Mouse (Mus musculus): ENCODE measurements around the gene Tesmin.

The Tesmin gene

DNA sequence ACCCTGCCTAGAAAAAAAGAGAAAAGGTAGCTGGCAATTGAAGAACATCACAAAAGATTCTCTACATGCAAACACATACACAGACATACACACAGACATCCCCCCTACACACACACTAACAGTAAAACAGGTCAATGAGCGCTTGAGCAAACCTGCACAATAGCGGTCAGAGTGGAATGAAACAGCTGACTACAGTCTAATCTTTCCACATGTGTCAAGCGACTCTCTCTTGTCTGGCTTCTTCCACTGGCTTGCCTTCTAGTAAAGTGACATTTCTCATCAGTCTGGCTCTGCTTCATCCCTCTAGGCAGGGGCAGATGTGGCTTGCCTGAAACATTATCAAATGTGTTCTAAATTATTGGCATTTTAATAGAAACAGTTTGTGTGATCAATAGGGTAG lies 5.6 kb downstream of the Tesmin start:
- DNase-seq, result no peak

DNA sequence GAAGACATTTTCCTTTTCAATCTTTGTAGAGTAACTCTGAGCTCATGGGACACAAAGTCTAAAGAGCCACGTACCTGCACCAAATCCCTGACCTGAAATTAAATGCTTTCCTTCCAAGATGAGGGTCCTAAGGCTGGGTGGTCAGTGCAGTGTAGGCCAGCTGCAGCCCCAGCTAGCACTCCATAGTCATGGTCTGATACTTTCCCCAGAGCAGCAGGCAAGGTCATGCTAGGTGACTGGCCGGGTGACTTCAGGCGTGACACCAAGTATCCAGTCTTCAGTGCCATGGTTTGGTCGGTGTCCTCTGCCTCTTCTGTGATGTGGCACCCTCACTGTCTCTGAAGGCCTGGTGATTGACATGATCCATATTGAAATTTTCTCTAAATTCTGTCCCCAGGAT lies 11.4 kb downstream of the Tesmin start:
- no peak for DNase-seq

DNA sequence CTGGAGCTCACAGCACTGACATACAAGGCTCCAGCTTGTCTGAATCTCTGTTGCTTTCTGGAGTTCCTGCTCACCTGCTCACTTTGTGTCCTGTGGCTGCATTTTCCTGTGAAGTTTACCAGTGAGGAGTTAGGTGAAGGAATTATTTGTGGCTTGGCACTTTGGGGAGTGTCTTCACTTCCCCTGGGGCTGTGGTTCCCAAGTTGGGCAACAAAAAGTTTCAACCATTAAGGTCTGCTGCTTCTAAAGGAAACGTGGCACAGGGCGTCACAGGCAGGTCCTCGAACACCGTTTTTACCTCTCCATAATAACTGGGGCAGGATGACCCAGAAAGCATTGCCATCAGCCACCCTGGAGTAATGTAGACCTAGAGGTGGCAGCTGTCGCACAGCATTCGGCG lies 12.8 kb downstream of the Tesmin start:
- DNase-seq, result no peak

DNA sequence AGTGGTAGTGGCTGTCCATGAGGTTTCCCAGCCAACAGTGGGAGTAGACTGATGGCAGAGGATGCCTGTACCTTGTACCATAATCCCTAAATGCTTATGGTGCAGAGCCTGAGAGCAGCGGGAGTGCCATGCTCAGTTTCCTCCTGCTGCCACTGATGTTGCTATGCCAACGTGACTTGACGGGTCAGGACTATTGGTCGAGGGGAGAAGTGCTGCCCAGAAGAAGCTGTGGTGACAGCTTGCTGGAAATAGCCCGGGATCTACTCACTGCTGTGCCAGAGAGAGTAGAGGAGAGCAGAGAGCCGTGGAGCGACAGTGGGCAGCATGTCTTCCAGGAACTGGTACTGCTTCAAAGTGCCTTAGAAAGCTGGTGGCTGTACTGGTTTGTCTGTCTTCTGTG lies 13.3 kb downstream of the Tesmin start:
- DNase-seq, result no peak

DNA sequence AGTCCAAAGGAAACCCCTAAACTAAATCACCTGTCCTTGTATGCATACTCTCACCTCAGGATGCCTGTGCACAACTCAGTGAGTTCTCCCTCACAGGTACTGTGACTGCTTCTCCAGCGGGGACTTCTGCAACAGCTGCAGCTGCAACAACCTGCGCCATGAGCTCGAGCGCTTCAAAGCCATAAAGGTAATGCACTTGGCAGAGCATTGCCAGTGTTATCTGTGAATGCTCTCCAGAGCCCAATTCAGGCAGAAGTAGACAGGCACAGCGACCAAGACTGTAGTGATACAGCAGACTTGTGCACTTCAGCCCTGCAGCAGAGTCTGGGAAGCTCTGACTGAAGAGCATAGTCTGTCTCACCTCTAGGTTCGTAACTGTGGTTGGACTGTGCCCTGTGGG lies 13.7 kb downstream of the Tesmin start:
- no peak for DNase-seq

DNA sequence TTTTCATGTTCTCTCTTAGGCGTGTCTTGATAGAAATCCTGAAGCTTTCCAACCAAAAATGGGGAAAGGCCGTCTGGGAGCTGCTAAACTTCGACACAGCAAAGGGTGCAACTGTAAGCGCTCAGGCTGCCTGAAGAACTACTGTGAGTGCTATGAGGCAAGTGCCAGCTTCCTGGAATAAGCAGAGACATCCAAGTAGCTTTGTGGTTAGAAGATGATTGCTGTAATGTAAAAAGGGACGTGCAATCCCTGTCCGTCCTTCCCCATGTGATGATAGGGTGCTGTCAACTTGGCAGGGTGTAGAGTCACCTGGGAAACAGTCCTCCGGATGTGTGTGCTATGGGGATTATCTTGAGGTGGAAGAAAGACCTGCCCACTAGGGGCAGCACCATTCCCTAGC lies 15.4 kb downstream of the Tesmin start:
- no peak for DNase-seq

DNA sequence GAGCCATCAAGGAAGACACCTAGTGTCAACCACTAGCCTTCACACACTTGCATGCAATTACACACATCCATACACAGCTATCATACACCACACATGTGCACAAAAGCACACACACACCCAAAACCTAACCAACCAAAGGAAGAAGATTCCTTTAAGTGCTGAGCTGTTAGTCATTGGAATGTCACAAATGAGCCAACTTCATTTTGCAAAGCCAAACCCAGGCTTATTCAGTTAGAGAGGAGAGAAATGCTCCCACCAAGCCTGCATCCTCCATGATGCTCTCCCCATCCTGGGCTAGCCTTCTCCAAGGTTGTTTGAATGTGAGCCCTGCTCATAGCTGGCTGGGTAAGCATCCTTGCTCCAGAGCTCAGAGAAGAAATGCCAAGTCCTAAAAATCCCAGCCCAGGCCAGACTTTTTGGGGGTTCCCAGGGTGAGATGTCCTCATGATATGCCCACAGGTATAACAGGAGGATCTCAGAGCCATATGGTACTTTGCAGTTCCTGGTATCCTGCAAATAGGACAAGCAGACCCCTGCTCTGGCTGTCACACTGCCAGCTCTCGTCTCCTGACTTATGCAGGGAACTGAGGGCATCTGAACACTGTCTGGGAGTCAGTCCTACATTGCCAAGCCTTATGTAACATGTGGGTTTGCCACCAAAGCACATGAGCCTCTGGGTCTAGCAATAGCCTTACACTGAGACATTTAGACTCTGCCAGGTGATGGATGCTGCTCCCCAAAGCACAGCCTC lies 17.0 kb downstream of the Tesmin start:
- DNase-seq, result no peak

DNA sequence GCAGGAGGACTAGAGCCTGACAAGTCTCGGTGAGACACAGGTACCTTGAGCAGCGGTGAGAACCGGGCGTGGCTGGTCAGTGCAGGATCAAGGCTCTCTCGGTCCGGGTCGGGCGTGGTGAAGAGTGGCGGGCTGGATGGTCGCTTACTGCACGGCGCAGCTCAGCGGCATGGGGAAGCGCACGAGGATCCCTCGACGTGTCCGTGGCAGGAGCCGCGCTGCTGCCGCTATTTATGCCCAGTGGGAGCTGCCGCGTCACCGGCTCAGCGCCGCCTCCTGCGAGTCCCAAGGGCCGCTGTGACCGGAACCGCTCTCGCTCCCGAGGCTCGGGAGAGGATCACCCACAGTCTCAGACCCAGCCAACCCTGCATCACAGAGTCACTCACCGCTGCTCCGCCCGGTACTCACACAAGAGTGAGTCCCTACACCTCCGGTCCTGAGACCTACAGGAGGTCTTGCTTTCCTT lies 25.6 kb downstream of the Tesmin start, which contains the start of gene Gal:
Gene Gal (minus strand): TSS at position 277 of the 466 bp plus-strand sequence.
- DNase-seq, result peak; percentile 37

DNA sequence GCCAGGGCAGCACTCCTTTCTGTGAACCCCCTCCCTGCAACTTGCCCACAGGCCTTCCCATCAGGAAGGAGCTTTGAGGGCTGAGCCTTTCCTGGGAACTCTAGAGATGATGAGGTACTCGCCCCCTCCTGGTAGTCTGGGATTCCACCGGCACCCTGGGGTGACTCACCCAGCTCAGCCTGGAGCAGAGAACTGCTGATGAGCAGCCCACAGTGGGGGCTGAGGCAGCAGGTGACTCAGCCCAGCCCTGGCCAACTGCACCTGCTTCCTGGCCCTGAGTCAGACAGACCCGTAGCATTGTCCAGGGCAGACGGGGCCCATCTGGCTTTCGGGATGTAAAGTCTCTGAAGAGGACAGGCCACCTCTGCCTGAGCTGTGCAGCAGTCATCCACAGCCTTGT lies 30.6 kb downstream of the Tesmin start:
- no peak for DNase-seq

DNA sequence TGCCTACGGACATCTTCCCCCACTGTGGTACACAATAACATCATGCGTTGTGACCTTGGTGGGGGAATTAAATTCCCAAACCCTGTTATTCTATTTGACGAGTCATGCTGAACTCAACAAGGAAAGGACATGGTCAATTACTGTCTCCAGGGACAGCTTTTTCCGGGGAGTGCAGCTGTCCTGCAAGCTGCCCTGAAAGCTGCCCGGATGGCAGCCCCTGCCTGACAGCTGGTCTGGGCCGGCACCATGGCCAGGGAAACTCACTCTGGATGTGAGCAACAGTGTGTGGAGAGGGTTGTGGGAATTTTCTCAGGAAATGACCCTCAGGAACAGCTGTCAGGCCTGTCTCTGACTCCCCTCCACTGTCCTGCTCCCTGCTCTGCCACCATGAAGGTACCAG lies 33.8 kb downstream of the Tesmin start:
- peak; percentile 29 for DNase-seq

DNA sequence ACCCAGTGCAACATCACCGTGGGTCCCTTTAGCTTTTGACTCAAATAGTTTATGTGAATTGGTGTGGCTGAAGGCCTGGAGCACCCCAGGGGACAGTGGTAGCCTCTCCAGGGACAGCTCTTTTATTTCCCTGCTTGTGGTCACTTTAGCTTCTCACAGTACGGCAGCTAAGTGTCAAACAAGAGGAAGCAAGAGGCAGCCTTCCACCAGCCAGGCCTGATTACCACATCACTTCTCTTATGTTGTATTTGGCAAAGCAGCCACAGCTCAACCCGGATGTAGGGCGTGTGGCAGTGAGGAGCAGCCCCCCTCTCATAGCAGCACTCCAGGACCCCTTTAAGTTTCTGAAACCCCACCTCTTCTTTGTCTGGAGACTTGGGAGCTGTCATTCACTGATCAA lies 34.3 kb downstream of the Tesmin start:
- no peak for DNase-seq

DNA sequence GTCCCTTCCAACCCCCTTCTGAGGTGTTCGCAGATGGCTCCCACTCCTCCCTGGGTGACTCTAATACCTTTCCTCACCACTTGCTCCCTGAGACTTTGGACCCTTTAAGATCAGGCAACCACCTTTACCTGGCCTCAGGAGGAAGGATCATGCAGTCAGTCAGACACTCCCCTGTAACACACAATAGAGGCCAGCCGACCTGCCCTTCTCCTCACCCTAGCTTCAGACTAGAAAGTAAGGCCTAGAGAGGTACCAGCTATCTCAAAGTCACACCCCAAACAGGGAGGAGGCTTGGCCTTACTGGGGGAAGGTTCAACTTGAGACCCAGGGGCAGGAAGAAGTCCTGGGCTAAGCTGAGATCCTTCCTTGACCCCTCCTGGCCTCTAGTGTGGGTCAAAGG lies 35.6 kb downstream of the Tesmin start:
- no peak for DNase-seq

DNA sequence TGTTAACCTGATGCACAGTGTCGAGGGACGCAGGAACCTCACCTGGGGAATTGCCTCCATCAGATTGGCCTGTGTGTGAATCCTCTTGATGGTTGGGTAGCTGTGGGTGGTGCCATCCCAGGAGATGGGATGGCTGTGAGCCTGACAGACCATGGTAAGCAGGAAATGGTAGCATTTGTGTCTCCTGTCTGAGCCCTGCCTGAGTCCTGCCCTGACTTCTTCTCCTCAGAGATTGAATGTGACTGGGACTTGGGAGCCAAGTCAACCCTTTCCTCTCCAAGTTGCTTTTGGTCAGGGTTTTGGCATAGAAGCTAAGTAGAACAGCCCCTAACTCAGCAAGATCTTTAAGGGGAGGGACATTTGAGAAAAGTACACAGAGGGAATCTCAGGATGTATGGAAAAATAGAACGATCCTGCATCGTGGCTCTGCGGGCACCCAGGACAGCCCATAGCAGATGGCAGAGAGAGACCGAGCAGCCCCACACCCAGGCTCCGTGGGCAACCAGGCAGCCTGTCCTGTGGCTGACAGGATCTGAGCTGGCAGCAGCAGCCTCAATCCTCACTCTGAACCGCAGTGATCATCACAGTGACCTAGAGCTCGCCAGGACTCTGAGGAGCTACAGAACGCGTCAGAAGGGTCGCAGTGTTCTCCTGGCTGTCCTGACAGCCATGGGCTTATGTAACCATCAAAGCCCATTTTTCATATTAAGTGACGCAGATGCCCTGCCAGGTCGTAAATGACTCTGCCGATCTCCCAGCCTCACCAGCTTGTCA lies 39.6 kb downstream of the Tesmin start:
- DNase-seq, result no peak

DNA sequence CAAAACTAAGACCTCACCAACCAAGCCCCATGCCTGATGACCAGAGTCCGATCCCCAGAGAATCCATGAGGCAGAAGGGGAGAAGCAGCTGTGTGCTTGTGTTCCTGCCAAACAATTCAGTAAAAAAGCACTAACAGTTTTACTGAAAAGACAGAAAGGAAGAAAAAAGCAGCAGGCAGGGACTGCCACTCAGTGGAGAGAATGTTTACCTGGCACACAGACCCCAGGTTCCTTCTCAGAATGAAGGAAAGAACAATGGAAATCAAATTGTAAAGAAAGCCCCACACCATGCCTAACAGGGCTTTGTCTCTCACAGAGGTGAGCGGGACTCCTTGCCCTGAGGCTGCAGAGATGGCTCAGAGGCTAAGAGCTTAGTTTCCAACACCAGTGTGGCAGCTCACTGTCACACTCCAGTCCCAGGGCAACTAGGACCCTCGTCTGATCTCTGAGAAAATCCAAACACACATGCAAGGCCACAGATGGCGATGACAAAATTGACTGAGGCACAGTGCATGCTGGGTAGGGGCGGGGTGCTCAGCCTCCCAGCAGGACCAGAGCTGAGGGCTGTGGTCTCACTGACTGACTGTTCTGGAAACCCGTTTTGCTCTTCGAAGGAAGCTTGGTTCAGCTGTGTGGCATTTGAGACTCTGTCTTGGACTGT lies 40.6 kb downstream of the Tesmin start:
- no peak for DNase-seq

DNA sequence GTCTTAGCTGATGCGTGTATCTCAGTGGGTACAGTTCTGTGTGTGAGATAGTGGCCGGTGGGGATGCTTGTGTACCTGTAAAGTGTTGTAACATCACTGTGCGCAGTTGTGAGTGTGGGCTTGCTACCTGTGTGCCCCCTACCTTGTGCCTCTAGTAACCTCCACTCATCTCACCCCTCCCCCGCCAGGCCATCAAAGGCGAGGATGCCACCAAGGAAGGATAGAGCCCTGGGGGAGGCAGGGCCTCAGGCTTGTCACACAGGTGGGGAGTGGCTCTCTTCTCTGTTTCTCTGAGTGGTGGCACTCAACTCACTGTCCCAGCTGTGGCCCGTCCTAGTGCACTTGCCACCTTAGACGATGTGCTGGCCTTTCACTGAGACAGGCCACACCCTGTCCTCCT lies 42.4 kb downstream of the Tesmin start:
- DNase-seq, result no peak

DNA sequence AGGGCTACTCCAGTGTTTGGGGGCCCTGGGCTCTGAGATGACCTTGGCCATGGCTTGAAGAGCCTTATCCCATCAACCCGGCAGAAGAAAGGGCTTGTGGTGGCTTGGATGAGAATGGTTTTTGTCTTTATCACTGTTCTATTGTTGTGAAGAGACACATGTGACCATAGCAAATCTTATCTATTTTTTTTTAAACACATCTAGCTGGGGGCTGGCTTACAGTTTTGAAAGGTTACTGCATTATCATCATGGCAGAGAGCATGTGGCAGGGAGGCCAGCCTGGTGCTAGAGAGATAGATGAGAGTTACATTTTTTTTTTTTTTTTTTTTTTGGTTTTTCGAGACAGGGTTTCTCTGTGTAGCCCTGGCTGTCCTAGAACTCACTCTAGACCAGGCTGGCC lies 43.3 kb downstream of the Tesmin start:
- DNase-seq, result no peak

DNA sequence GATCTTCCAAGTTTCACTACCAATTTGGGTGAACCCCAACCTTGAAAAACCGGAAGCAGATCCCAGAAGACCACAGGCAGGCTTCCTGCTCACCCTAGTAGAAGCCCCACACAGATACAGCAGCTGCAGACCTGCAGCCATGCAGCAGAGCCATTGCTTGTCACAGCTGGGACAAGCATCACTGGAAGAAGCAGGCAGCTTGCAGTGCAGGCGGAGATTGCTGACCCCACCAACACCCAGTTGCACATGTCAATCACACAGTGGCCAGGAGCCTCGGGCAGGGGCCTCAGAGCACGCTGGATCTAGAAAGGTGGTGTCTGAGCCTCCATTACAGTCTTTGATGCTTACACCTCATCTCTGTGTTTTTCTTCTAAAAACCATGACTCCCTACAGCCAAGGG lies 45.5 kb downstream of the Tesmin start:
- peak; percentile 28 for DNase-seq

DNA sequence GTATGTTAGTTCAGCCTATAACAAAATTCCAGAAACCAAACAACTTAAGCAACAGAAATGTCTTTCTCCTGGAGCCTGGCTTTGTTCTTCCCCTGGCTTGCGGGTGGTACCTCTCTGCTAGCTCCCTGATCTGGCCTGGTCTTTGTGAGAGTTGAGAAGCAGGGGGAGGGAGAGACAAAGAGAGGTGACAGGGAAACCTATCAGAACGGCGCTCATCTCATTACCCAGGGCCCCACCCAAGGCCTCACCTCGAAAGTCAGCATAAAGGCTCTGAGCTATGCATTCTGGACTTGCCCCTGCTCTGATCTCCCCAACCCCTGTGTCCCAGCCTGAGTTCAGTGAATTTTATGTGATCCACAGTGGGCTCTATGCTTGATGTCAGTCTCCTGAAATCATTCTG lies 46.0 kb downstream of the Tesmin start:
- no peak for DNase-seq

DNA sequence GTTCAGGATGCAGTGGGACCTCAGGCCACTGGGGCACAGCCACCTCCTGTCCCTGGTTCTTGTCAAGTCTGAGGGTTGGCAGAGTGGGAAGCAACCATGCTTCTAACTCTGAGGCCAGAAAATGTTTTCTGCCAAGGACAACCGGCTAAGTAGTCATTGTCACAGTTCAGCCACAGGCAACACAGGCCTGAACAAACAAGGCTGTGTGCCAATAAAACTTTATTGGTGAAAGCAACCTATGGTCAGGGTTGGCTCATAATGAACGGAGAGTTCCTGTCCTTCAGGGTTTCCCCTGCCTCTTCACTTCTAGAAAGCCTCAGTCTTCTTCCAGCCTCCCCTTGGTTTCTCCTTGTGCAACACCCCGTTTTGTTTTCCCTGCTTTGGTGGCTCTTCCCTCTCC lies 47.2 kb downstream of the Tesmin start:
- no peak for DNase-seq

DNA sequence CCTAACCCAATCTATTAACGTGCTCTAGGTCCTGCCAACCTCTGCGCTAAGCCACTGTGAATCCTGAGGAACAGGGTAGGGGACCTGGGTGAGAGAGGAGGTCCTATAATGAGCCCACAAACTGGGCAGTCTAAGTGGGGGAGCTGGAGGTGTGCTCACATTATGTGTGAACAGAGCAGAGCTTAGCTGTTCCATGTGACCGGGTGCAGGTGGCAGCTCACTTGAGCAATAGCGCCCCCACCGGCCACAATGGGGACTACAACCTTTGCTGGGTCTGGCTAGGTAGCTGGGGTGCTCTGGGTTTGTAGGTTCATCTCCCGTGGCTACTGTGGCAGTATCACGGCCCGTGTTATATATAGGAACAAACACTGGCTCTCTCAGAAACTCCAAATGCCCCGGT lies 48.2 kb downstream of the Tesmin start:
- peak; percentile 27 for DNase-seq

DNA sequence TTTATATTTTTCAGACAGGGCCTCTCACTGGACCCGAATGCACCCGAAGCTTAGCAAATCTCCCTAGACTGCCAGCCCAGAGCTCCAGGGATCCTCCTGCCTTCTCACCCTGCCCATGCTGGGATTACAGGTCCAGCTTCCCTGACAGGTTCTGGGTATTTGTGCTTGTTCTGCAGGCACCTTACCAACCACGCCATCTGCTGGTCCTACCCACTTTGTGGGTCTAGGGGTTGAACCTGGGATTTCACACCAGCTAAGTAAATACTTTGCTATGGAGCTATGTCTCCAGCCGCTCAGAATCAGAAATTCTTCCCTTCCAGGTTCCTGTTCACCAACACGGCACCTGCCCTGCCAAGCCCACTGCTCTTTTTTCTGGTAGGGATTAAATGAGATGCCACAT lies 49.3 kb downstream of the Tesmin start:
- DNase-seq, result no peak

DNA sequence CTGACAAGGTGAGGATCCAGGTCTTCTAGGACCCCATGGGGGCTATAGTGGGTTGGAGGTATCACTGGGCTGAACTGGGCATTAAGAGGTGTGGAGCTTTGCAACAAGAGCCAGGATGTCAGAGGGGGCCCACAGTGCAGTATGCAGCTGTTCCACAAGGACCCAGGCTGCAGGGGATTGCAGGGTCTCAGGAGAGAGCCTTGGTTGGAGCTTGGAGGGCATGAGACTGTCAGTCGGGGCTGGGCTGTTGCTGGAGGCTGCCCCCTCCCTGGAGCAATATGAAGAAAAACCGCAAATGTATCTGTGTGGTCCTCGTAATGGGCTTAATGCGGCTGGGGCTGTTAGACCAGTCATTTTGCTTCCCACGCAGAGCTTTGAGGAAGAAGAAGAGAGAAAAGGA lies 52.0 kb downstream of the Tesmin start:
- no peak for DNase-seq

DNA sequence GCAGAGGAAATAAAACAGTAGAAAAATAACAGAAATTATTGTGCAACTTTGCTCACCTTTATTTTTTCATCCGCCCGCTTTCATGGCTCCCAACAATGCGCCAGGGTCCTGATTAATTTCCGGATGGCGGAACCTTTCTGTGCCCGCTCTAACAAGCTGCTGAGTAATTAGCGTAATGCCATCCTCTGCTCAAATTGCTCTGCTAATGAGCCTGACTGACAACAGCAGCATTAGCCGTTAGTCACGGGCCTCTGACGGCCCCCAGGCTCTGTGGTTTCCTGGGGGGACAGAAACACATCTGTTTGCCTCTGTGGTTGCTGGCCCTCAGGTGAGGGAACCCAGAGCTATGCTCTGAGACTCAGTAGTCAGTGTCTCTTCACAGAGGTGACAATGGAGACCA lies 52.4 kb downstream of the Tesmin start:
- DNase-seq, result no peak

DNA sequence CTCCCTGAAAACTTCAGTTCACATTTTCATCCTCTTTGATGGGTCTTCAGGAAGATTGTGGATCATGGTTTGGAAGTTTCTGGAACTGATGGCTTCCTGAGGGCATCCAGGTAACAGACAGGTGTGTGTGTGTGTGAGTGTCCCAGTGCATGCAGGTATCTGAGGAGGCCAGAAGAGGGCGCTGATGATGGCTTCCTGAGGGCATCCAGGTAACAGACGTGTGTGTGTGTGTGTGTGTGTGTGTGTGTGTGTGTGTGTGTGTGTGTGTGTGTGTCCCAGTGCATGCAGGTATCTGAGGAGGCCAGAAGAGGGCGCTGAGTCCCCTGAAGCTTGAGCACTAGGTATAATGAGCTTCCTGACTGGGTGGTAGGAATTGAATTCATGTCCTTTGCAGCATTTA lies 58.7 kb downstream of the Tesmin start:
- no peak for DNase-seq

All from embryo, embryonic 11 days (tissue).